9 mouse cellular contexts compared by ENCODE assay signal in the genomic region with DNA sequence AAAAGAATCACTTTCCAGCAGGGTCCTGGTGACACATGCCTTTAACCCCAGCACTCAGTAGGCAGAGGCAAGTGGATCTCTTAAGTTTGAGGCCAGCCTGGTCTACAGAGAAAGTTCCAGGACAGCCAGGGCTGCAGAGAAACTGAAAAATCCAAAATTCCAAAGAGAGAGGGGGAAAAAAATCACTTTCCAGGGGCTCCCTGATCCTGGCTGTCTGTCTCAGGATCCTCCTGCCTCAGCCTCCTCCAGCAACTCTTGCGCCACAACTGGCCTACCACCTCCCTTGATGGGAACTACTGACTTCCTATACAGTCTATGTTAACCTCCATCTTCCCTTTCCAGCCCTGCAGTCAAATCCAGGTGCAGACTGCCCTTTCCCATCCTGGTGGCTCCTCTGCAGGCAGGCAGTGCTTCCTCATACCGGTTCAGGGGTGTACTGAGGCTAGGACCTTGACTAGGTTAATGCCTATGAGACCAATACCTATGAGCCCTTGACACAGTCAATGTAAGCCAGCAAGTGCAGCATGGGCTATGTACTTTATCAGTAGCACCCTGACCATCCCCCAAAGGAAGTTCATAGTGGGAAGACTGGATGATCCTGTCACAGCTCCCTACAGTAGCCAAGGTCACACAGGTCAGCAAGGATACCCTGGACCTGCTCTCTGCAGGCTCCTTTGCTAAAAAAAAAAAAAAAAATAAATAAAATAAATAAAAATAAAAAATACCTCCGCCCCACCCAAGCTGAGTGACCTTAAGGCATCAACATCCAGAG. TPM values are rescaled to one million over a fixed set of nuclear protein-coding genes. Genes with fewer than 3 reads are reported as not detected.
DNase-seq lines count a peak whose midpoint lies in the region; ATAC-seq and TF ChIP-seq lines count a peak whose summit lies in the region.
"Had no signal": no experiment of that assay in that cellular context is flagged by ENCODE, and none has a peak within 500 bp of the region (broad histone marks: within the 10 kb centered on the region; RNA-seq: fewer than 3 reads in every experiment).

No protein-coding gene starts in this region.

- no peak for TF ChIP-seq CTCF in heart, adult 2 months (IDR thresholded peaks at IDR 0.05)

- H3K4me2 ChIP-seq in midbrain, embryonic 16.5 days (ENCODE audit: low read length): no peak overlapping the region
- no peak overlapping the region for H3K4me2 ChIP-seq in embryonic facial prominence, embryonic 14.5 days (ENCODE audit: low read depth, low read length)

- 94% methylated on average over 3 of the region's 3 CpGs for WGBS in heart, adult 2 months
- WGBS in midbrain, embryonic 10.5 days: 94% methylated on average over 3 of the region's 3 CpGs
- 83% methylated on average over 3 of the region's 3 CpGs for WGBS in midbrain, embryonic 16.5 days
- 93% methylated on average over 3 of the region's 3 CpGs for WGBS in embryonic facial prominence, embryonic 14.5 days

- H3K4me3 ChIP-seq in heart, adult 2 months: no peak overlapping the region
- 0 out of 2 replicates have a peak overlapping the region, but pooled peaks have one; percentile 9 for H3K4me3 ChIP-seq in midbrain, embryonic 10.5 days
- no peak overlapping the region for H3K4me3 ChIP-seq in midbrain, embryonic 16.5 days (ENCODE audit: low read depth, low read length)
- no peak overlapping the region for H3K4me3 ChIP-seq in embryonic facial prominence, embryonic 14.5 days (ENCODE audit: low read depth, low read length)

- DNase-seq in heart, adult 2 months: peak in 1 of 2 experiments; percentile 27
- DNase-seq in heart, postnatal 10 days: no peak
- DNase-seq in midbrain, embryonic 10.5 days (ENCODE audit: low spot score): peak; percentile 51
- DNase-seq in embryonic facial prominence, embryonic 14.5 days (ENCODE audit: low spot score): no peak
- DNase-seq in splenic B cell, adult 2 months (ENCODE audit: low read depth, low spot score): peak; percentile 46
- DNase-seq in layer of hippocampus, postnatal 14 days (ENCODE audit: low spot score in 2 of 2): no peak
- no peak for DNase-seq in c-Kit-positive CD71-positive TER-119-positive erythroid progenitor cells, embryonic 14.5 days (ENCODE audit: low spot score)
- DNase-seq: lung, postnatal 4 days had no signal

- ATAC-seq in midbrain, embryonic 16.5 days: no peak
- ATAC-seq in embryonic facial prominence, embryonic 14.5 days (ENCODE audit: low read depth): 0 out of 2 replicates have a peak, but pooled peaks have one; percentile 1

- H3K27me3 ChIP-seq in heart, adult 2 months (ENCODE audit: control insufficient read depth, insufficient read depth, low read length): no peaks in the 10 kb centered on the region
- no peaks in the 10 kb centered on the region for H3K27me3 ChIP-seq in midbrain, embryonic 10.5 days (ENCODE audit: low read depth, poor library complexity, severe bottlenecking)
- 0 out of 2 replicates have a peak, but pooled peaks cover under 1% of the 10 kb centered on the region for H3K27me3 ChIP-seq in midbrain, embryonic 16.5 days (ENCODE audit: control insufficient read depth, insufficient read depth, low read depth, low read length)
- H3K27me3 ChIP-seq in embryonic facial prominence, embryonic 14.5 days (replicated peaks; ENCODE audit: control insufficient read depth, insufficient read depth, low read length): no peaks in the 10 kb centered on the region
- no peaks in the 10 kb centered on the region for H3K27me3 ChIP-seq in splenic B cell, adult 2 months (ENCODE audit: control insufficient read depth, insufficient read depth, low read length, poor library complexity, severe bottlenecking)

- TF ChIP-seq POLR2A in heart, adult 2 months (IDR thresholded peaks at IDR 0.05; ENCODE audit: insufficient read depth, low read depth, low read length): peak; percentile 36; the same call in 1 of the 2 replicates

- H3K36me3 ChIP-seq in heart, adult 2 months (ENCODE audit: control insufficient read depth, insufficient read depth, low read length): peaks cover 16% of the 10 kb centered on the region
- peaks cover 59% of the 10 kb centered on the region for H3K36me3 ChIP-seq in midbrain, embryonic 10.5 days
- H3K36me3 ChIP-seq in midbrain, embryonic 16.5 days (ENCODE audit: control insufficient read depth, insufficient read depth, low read length): no peaks in the 10 kb centered on the region
- H3K36me3 ChIP-seq in embryonic facial prominence, embryonic 14.5 days (ENCODE audit: control insufficient read depth, insufficient read depth, low read length): peaks cover 43% of the 10 kb centered on the region
- peaks cover 22% of the 10 kb centered on the region for H3K36me3 ChIP-seq in splenic B cell, adult 2 months (ENCODE audit: control insufficient read depth, insufficient read depth, low read length, poor library complexity, severe bottlenecking)

- H3K9ac ChIP-seq in heart, adult 2 months (ENCODE audit: low read depth, low read length): no peak overlapping the region
- H3K9ac ChIP-seq in midbrain, embryonic 16.5 days (ENCODE audit: low read depth, low read length): no peak overlapping the region
- no peak overlapping the region for H3K9ac ChIP-seq in embryonic facial prominence, embryonic 14.5 days (ENCODE audit: low read depth, low read length)

- peaks cover 5% of the 10 kb centered on the region; the same call in 1 of the 2 replicates for H3K9me3 ChIP-seq in midbrain, embryonic 10.5 days (replicated peaks)
- H3K9me3 ChIP-seq in midbrain, embryonic 16.5 days (replicated peaks; ENCODE audit: control insufficient read depth, low read length, poor library complexity, severe bottlenecking): no peaks in the 10 kb centered on the region
- H3K9me3 ChIP-seq in embryonic facial prominence, embryonic 14.5 days (ENCODE audit: control insufficient read depth, low read length): no peaks in the 10 kb centered on the region

- H3K4me1 ChIP-seq in heart, adult 2 months (ENCODE audit: control insufficient read depth, insufficient read depth, low read length): peaks cover 3% of the 10 kb centered on the region
- H3K4me1 ChIP-seq in midbrain, embryonic 10.5 days: peaks cover 28% of the 10 kb centered on the region
- H3K4me1 ChIP-seq in midbrain, embryonic 16.5 days (ENCODE audit: control insufficient read depth, insufficient read depth, low read length): peaks cover 7% of the 10 kb centered on the region; the same call in 1 of the 2 replicates
- H3K4me1 ChIP-seq in embryonic facial prominence, embryonic 14.5 days (ENCODE audit: control insufficient read depth, insufficient read depth, low read length): no peaks in the 10 kb centered on the region

- no peak for TF ChIP-seq EP300 in heart, adult 2 months (IDR thresholded peaks at IDR 0.05; ENCODE audit: insufficient read depth, low read depth, low read length)

- no peak overlapping the region; the same call in 1 of the 2 replicates for H3K27ac ChIP-seq in heart, adult 2 months
- 0 out of 2 replicates have a peak overlapping the region, but pooled peaks have one; percentile 28 for H3K27ac ChIP-seq in midbrain, embryonic 10.5 days (replicated peaks)
- no peak overlapping the region for H3K27ac ChIP-seq in midbrain, embryonic 16.5 days (ENCODE audit: low read length)
- H3K27ac ChIP-seq in embryonic facial prominence, embryonic 14.5 days (replicated peaks; ENCODE audit: low read depth, low read length): peak overlapping the region; percentile 30

- intact Hi-C loops in heart, adult 2 months (cut with DNase I): loop anchor here (5.0 kb wide), 2 partner anchors 85 to 365 kb away; no protein-coding TSS in a partner anchor
- intact Hi-C loops in heart, postnatal 10 days (cut with DNase I): no loop called here

- H3K79me2 ChIP-seq in heart, adult 2 months (replicated peaks; ENCODE audit: control insufficient read depth, insufficient read depth, low read length): peaks cover 2% of the 10 kb centered on the region

RNA-seq across cellular contexts. Expression of a gene that starts 5.7 kb away (rescaled TPM):
- total RNA-seq in heart, adult 2 months (2021): 10 to 100 TPM; 74.4 to 79.4 TPM
- 43.3 and 65.0 TPM in 2 replicates for polyA plus RNA-seq in heart, adult 2 months (2012; rRNA removed)
- total RNA-seq in heart, postnatal 10 days (2021): 100 to 1,000 TPM; 126 to 152 TPM
- 127 and 141 TPM in 2 replicates for polyA plus RNA-seq in midbrain, embryonic 10.5 days (2016; fragmentation: Nextera tagmentation; extraction: Ambion mirVana)
- 26.5 and 29.9 TPM in 2 replicates for polyA plus RNA-seq in midbrain, embryonic 16.5 days (2015; fragmentation: Nextera tagmentation; extraction: Ambion mirVana)
- polyA plus RNA-seq in embryonic facial prominence, embryonic 14.5 days (2014; fragmentation: Nextera tagmentation; extraction: Ambion mirVana): 145 and 151 TPM in 2 replicates
- 10 to 100 TPM; 48.3 to 50.3 TPM for total RNA-seq in layer of hippocampus, postnatal 14 days (2021)

Comparison
In these comparisons a context has a peak if more than half of its experiments do, and no peak if none do; other contexts are left out.
1. H3K27ac ChIP-seq: peak in midbrain, embryonic 10.5 days (single experiment) and embryonic facial prominence, embryonic 14.5 days (single experiment); none in heart, adult 2 months (single experiment) and midbrain, embryonic 16.5 days (single experiment).
2. DNase-seq: peak in midbrain, embryonic 10.5 days (single experiment) and splenic B cell, adult 2 months (single experiment); none in heart, postnatal 10 days (0 of 2), embryonic facial prominence, embryonic 14.5 days (single experiment), layer of hippocampus, postnatal 14 days (0 of 2) and c-Kit-positive CD71-positive TER-119-positive erythroid progenitor cells, embryonic 14.5 days (single experiment).